Mouse (Mus musculus) left cerebral cortex, adult 18-20 months (tissue): ENCODE results near the gene Mydgf. TPM values are rescaled to one million over a fixed set of nuclear protein-coding genes. Genes with fewer than 3 reads are reported as not detected.

Experiments
- DNase-seq, 2 experiments: peaks; one replicate each; pipeline ENCODE4 v3.0.0; 2021 to 2022; ENCODE audit warnings: low spot score in 2 of 2, mixed read lengths in 1 of 2
- total RNA-seq, 2 experiments: library from RNA; stranded (reverse); gene quantifications; 2 replicates each; pipeline ENCODE4 v1.2.3; 2021

Gene Mydgf
- total RNA-seq, 2 experiments from 2014 or later = 38.8 to 40.9 TPM

DNA sequence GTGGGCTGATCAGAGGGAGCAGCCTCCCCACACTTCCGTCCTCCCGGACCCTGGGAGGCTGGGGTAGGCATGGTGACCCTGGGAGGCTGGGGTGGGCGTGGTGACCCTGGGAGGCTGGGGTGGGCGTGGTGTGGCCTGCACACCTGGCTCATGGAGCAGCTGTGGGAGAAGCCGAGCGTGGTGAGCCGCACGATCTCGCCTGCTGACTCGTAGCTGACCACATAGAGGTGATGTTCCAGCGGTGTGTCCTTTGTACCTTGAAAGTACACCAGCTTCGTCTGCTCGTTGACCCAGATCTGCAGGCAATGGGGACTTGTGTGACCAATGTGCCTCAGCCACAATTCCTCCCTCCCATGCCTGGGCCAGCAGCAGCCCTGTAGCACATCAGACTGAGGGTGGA, 11.0 kb upstream of the Mydgf start:
- DNase-seq = no peak

GRCm38 (mm10) chr17:56194357-56194756, 10.6 kb upstream of the Mydgf start:
- no peak for DNase-seq

DNA sequence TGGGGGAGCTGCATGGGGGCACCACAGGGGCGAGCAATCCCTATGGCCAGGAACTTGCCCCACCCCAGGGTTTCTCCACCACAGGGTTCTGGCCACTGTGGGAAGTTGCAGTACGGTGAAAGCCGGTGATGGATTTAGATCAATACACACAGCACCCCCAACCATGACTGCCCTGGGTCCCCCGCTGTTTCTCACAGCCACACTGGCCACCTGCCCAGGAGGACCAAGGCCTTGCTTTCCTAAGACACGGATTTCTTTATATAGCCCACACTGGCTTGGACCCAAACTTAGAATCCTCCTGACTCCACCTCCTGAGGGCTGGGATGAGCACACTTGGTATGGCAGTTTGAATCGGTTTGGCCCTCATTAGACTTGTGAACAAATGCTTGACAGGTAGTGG, 7.5 kb upstream of the Mydgf start:
- no peak for DNase-seq

DNA sequence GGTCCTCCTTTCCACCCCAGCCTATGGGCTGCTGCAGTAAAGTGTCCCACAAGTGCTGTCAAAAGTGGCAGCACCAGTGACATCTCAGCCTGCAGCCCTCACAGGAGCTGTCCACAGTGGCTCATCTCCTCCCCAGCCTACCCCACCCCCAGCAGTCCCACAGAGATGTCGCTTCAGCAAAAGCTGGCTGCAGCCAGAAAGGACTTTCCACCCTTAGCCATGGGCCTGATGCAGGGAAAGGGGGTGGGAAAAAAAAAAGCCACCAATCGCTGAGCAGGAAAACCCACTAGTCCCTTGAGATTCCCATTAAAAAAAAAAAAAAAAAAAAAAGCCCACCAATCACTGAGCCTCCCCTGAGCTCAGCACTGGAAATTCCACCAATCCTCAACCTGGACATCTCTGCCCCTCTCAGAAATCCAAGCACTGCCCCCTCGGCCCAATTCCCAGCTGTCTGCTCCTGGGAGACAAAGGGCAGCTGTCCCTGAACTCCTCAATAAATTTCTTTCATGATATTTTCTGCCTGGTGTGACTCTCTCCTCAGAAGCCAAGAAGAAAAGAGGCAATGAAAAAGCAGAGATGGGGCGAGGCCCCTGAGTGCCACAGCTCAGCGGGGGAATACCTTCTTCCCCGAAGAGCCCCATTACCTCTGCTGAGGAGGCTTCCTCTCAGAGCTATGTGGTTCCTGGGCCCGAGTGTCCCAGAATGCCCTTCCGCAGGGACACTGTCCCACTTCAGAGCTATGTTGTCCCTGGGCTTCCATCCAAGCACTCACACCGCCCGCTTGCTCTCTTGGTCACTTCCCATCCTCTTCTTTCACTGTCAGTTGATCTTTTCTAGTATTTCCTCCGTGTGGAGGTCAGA, 1.8 kb upstream of the Mydgf start:
- no peak for DNase-seq

GRCm38 (mm10) chr17:56182975-56183657, 604 bp downstream of the Mydgf start:
- no peak for DNase-seq

DNA sequence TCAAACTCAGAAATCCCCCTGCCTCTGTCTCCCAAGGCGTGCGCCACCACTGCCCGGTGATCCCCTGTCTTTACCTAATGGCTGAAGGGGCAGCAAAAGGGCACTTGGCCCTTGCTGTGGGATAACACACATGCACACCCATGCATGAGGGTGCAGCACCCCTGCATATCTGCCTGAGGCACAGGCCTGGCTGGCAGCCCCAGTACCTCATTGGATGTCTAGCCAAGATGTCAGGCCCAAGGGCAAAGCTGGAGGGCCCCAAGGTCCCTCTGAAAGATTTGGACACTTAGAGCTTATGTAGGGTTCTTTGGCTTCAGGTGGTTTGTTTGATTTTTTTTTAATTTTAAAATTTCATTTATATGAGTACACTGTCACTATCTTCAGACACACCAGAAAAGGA, 8.3 kb downstream of the Mydgf start:
- no peak for DNase-seq

GRCm38 (mm10) chr17:56173401-56174046, 10.2 kb downstream of the Mydgf start:
- no peak for DNase-seq

DNA sequence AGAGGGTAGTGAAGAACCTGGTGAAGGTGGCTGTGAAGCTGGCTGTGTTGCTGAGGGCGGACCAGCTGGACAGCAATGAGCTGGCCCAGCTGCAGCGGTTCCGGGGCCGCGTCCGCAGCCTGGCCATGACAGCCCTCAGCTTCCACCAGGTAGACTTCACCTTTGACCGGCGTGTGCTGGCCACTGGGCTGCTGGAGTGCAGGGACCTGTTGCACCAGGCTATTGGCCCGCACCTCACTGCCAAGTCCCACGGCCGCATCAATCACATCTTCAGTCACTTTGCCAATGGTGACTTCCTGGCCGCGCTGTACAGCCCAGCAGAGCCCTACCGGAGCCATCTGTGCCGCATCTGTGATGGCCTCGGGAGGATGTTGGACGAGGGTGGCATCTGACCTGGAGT, 11.8 kb downstream of the Mydgf start:
- no peak for DNase-seq

DNA sequence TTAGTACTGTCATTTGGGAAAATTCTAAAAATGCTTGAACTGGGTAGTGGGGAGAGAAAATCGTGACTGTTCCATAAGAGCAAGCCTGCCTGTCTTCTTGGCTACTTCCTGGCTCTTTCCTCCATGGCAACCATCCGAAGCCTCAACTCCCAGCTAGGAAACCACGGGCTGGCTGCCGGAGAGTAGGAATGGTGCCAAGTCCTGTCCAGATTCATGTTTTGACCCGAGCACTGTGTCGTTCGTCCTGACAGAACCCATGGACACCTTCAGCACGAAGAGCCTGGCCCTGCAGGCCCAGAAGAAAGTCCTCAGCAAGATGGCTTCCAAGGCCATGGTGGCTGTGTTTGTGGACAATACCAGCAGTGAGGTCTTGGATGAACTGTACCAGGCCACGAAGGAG, 12.3 kb downstream of the Mydgf start:
- no peak for DNase-seq

GRCm38 (mm10) chr17:56170636-56171035, 13.1 kb downstream of the Mydgf start:
- no peak for DNase-seq

DNA sequence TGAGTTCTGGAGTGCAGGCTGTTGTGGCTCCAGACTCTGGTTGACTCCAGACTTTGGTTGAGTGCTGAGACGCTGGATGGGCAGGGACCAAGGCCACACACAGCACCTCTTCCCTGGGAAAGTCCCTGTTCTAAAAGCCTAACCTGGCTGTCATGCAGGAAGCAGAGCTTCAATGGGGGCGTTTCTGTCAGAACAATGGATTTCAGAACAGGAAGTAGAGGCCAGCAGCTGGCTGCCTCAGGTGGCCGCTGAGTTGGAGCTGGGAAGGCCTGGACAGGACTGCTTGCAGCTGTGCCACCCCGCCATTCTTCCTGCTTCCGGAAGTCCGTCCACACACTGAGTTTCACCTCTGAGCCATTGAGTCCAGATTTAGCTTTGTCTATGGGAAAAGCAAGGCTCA, 13.9 kb downstream of the Mydgf start:
- DNase-seq = no peak

GRCm38 (mm10) chr17:56165671-56166070, 18.0 kb downstream of the Mydgf start:
- DNase-seq = no peak

DNA sequence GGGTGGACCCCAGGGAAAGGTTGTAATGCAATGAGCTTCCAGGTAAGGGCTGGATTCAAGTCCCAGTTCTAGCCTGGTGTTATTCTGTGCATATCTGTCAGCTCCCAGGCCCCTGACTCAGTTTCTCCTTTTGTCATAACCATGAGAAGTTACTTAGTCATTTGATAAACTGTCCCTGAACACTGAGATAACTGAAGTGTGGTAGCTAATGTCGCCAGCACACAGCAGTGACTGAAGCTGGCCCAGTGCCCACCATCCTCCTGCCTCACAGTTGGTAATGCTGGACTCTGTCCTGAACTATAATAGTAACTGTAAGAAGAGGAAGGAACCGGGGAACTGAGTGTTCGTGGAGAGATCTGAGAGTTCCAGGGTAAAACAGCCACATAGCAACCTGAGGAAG, 19.2 kb downstream of the Mydgf start:
- no peak for DNase-seq

DNA sequence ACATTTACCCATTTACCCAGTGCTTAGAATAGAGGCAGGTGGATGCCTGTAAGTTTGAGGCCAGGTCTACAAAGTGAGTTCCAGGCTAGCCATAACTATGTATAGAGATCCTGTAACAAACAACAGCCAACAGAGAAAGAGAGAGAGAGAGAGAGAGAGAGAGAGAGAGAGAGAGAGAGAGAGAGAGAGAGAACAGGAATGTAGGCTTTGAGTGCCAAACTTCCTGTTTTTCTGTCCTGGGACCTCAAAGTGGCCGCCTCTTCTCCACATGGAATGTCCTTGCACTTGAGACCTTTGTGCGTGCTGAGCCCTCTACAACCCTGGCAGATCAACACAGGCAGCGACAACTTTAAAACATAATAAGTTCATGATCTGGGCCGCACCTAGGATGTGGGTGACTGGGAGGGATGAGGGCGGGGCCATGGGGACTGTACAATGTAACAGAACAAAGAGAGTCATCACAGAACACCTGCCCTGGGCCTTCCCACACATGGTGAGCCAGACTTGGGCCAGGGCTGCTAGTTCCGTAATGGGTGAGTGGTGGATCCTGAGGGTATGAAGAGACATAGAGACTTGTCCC, 20.1 kb downstream of the Mydgf start:
- no peak for DNase-seq

GRCm38 (mm10) chr17:56162231-56162774, 21.4 kb downstream of the Mydgf start, which contains the start of gene Tnfaip8l1:
Gene Tnfaip8l1, plus strand, starts transcription at chr17:56162477.
- peak; percentile 96 to 97 for DNase-seq

GRCm38 (mm10) chr17:56159729-56160128, 24.0 kb downstream of the Mydgf start:
- peak; percentile 54 to 65 for DNase-seq

GRCm38 (mm10) chr17:56153643-56154042, 30.1 kb downstream of the Mydgf start:
- no peak for DNase-seq

GRCm38 (mm10) chr17:56149897-56150296, 33.8 kb downstream of the Mydgf start:
- no peak for DNase-seq

DNA sequence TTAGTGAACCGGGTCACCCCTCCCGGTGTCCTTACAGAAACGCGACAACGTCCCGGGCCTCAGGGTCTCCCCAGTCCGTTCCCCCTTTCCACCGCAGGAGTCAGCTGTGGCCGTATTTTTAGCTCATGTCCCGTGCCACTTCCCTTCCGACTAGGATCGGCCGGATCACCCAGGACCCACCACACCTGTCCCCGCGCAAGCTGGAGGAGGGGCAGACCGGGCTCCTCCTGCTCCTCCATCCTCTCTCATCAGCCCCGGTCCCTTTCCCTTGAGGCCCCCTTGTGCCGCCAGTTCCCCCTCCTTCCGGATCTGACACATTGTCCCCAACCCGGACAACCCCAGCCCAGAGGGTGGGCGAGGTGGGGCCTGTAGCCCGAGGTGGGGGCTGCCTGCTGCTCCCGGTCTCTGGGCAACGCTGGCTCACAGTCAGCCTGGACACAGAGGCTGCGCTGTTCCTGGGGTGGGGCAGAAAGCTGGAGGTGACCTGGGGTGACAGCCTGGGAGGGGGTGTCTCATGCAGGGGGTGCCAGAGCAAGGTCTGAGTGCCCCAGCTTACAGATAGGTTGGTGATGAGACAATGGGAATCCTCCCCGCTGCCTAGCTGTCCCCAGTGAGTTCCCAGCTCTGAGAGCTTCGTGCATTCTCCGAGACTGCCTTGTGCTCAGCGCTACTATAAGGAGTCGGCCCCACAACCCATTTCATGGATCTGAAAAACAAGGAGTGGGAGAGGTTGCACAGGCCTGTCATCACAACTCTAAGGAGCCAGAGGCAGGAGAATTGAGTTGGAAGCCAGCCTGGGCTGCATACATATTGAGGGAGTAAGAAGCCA, 34.7 kb downstream of the Mydgf start:
- DNase-seq = no peak

GRCm38 (mm10) chr17:56148280-56148679, 35.4 kb downstream of the Mydgf start:
- no peak for DNase-seq
